Mouse (Mus musculus) lung, adult 18-20 months (tissue): ENCODE results near the gene Maml3.

Experiments
- DNase-seq, 2 experiments: peaks; one replicate each; pipeline ENCODE4 v3.0.0; 2022; ENCODE audit warnings: mixed read lengths in 2 of 2

Gene Maml3

DNA sequence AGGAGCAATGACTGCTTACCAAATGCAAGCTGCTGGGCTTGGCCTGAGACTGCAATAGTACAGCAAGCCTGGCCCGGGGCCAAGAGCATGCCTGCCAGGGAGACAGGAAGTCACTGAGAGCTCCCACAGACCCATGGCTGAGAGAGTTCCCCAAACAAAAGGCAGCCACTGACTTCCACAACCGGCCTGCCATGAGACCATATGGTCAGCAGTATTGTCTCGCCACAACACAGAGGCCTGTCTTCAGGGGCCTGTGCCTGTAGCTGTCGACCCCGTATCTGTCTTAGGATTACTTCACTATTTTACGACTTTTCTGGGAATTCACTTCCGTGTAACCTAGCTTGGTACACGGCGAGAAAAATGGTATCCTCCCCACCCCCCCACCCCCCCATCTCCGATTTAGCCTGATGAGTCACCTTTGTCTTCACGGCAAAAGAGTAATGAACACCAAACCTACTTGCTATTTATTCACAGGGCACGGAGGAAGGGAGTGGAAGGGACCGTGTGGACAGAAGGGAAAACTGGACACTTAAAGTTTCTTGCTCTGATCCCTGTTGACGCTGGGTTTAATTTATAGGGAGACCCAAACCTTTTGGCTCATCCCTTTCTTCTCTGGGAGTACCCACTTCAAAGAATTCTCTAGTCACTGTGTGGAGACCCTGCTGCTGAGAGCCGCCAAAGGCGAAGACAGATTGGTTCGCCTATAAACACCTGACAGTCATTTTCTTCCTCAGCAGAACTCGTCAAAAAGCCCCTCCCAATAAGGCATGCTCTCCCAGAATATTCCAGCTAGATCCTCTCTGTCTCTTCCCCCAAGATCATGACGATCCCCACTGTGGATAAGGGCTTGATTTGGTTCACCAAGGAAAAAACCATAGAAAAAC lies 16.2 kb downstream of the Maml3 start:
- DNase-seq: peak; percentile 93 to 96

DNA sequence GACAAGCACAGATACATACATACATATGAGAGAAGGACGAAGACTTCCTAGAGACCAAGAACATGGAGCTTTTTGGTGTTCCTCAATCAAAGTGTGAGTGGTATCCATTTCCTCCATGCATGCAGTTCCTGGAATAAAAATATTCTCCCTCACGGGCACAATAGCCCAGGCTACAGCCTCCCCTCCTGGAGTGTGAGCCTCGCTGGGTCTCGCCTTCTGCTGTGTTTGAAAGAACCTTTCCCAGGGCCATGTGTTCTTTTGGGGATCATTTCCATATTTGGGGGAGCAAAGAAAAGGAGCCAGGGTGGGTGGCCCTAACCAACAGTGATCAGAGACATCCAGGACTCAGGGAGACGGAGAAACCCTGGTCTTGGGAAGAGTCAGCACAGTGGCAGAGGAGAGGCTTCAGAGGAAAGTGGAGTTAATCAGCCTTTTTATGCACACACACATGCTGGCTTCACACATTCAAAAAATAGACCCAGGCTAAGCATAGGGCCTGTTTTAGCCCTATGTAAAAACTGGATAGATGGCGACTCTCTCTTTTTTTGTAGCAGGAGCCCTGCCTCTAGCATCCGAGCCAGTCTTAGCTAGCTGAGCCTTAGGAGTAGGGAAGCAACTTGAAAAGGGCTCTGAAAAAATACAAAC lies 17.1 kb downstream of the Maml3 start:
- DNase-seq: no peak

DNA sequence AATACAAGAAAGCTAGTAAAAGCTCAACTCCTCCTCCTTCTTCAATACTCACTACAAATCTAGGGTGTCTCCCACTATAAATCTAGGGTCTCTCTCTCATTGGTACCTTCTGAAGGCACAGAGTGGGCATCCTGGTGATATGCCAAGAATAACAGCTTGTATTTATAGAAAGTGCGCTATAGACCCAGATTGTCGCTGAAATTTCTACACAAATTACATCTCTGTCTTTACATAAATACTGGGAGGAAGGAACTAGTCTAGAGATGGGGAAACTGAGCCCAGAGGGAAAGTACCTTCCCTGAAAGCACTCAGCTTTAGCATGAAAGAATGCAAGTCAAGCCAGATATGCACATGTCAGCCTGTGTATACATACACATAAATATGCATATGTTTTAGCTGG lies 26.1 kb downstream of the Maml3 start:
- DNase-seq: no peak

DNA sequence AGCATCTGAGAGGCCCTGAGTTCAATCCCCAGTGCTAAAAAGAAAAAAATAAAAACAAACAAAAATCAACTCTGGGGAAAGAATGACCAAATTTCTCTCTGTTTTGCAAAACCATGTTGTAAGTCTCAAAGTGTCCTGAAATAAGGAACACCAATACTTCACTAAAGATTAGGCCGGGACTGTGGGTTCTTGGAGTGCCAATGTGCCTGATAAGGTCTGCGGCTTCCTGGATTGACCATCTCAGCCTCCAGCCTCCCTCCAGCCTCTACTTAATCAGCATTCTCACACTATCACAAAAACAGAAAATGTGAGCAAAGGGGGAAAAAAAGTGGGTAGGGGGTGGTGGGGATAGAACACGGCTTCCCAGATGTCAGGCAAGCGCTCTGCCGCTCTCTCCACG lies 30.9 kb downstream of the Maml3 start:
- DNase-seq: no peak

DNA sequence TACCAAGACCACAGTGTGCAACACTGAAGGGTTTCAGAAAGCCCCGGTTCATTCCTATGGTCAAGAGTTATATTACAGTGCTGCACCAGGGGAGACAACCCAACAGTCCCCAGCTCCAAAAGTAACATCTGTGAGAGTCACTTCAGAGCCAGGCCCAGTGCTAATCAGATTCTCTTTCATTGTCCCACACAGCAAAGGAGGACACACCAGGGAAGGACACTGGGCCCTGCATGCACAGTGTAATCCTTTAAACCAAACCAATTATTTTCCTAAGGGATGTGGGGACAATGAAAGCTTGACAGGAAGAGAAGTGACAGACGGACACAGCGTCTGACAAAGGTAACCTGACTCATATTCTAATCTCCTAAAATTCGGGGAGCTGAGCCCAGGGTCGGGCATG lies 32.9 kb downstream of the Maml3 start:
- no peak for DNase-seq

DNA sequence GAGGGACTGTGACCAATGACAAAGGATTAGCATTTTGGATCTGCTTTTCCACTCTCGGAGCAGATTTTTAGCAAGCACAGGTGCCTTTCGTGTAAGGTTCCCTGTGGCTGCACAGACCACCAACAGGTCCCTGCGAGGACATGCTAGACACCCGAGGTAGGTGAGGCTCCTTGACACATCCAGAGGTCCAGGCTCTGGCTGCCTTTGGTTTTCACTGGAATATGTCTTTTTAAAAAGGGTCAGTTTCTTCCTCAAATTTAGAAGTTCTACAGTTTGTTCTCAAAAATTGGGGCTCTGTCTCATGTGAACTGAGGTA lies 34.8 kb downstream of the Maml3 start:
- DNase-seq: no peak

DNA sequence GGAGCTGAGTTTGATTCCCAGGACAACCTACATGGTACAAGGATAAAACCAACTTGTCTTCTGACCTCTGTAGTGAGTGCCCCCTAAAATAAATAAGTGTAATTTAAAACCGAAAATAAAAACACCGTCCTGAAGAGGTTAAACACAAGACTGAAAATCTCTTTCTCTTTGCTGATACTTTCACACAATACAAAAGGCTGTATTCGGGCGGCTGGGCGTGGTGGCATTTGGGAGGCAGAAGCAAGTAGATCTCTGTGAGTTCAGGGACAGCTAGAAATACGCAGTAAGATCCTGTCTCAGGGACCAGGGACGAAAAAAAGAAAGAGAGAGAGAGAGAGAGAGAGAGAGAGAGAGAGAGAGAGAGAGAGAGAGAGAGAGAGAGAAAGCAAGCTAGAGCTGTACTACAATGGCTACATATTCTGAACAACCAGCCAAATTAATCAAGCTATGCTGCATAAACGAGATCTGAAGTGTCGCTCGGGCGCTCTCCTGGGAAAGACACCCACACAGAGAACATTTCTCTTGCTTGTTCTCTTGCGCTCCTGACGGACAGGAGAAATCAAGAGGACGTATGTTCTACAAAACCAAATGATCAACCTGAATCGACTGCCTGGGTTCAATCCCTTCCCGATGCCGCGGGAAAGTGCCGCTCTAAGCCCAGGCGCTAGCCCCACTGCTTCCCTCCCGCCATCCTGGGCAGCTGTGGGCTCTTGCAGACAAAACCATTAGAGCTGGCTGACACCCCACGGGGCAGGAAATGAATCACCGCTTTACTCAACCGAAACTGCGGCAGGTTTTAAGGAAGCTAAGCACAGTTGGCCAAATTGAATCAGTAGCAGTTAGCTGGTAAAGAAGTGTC lies 35.3 kb downstream of the Maml3 start:
- peak; percentile 80 to 84 for DNase-seq

DNA sequence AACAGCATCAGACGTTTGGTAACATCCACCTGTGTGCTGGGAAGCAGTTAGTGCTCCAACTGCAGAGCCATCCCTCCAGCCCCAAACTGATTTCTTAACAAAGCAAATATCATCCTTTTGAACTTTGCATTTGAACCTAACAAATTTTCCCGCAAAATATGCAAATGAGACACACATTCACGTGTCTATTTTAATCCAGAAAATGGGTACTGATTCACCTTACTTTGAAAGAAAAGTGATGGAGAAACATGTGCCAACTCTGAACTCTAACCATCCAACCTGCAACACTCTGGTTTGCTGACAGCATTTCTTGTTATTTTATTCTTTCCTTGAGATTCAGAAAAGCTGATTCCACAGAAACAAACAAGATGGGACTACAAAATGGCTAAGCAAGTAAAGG lies 36.0 kb downstream of the Maml3 start:
- DNase-seq: no peak

DNA sequence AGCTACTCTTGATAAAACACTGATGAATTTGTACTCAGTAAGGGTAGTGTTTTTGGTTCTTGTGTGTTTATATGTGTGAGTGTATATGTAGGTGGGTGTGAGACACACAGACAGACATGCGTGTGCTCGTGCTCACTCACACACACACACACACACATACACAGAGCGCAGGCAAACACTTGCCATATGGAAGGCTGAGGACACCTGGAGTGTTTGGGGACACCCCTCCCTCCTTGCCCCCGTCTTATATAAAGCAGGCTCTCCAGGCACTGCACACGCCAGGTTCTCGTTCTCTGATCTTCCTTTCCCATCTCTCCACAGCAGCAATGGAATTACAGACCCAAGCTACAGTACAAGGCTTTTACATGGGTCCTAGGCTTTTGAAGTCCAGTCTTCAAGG lies 37.7 kb downstream of the Maml3 start:
- no peak for DNase-seq

DNA sequence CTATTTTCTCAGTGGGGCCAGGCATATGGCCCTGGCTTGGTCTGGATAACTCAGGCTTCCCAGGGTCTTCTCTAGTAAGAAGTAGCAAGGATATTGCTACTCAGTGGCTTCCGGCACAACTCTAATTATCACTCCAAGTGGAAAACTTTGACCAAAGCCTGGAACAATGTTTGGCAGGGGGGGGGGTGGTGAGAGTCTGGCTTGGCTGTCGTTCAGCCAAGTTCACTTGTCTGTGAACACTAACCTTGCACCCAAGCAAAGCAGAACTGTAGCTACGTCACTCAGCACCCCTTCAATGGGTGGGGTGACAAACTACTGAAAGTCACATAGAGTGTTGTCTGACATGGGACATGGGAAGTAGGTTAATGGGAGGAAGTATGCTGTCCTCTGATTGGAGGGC lies 38.7 kb downstream of the Maml3 start:
- DNase-seq: no peak

DNA sequence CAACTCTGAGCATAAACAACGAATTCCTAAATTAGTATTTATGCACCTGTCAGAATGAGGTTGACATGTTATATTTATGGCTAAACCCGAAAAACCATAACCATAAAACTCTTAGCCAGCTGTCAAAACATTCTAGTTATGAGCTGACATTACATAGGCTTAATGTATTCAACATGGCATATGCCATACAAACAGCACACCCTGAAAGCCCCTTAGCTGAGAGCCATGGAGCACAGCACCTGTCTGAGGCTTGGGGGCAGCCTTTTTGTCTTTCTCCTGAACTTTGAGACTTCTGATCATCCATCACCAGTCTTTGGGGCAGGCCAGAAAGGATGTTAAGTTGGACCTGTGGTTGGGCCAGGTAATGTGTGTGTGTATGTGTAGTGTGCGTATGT lies 41.6 kb downstream of the Maml3 start:
- no peak for DNase-seq

DNA sequence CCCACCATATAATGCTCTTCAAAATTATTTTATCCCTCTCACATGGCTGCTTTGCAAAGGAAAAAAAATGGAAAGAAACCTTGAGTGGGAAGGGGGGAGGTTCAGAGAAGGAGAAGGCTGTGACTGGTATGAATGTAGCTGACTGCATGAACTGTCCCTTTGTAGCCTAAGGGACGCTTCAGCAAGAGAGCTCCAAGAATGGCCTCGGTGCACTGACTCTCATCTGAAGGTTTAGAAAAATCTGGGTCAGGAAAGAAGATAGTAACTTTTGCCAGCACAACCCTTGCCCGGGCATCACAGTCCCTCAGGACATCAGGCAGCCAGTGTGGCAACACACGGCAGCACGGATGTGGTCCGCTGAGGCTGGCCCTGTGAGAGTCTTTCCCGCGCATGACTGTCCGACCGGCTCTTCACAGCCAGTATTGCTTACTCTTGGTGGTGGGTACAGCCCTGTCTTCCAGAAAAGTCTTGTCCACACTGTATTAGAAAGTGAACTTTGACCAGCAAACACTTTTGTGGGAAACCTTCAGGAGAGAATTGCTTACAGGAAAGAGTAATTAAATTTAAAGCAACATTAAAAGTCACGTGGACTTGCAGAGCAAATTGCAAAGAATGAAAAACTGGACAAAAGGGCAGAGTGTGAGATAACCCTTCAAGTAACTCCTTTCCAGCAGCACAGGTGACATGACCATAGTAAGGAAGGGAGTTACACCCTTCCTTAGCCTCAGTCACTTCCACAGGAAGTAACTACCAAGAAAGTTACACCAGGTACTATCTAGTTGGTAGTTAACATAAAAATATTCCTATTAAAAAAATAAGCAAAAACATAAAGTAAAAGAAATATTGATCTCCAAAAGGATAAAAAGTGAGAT lies 42.3 kb downstream of the Maml3 start:
- no peak for DNase-seq

DNA sequence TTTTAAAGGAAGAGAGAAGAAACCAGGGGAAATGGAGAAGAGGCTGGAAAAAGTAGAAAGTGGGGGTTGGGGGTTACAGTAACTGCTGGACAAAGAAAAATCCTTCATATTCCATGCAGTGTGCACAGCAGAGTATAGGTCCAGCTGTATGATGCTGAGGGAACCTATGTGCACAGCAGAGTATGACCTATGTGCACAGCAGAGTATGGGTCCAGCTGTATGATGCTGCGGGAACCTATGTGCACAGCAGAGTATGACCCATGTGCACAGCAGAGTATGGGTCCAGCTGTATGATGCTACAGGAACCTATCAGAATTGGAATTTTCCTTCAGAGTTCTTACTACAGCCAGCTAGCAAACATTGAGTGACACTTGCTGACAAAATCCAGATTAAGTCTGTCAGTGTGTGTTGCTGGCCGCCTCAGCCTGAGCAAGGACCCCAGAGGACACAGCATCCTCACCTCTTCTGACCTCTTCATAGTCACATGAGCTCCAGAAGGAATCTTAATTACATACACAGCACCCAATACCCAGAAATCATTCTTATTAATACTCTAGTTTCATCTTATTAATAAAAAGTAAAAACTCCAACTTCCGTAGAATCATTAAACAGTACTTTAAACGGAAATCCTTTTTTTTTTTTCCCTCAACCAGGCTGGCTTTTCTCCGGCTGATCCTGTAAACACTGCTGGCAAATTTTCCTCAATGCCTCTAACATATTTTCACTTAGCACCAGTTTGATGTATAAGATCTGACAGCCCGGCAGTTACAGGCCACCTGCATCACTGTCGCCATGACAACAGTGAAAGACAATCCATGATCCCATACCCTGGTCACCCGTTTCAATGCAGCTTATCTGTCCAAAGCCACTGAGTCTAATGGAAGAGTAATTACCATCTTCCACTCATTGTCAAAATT lies 43.1 kb downstream of the Maml3 start:
- no peak for DNase-seq

DNA sequence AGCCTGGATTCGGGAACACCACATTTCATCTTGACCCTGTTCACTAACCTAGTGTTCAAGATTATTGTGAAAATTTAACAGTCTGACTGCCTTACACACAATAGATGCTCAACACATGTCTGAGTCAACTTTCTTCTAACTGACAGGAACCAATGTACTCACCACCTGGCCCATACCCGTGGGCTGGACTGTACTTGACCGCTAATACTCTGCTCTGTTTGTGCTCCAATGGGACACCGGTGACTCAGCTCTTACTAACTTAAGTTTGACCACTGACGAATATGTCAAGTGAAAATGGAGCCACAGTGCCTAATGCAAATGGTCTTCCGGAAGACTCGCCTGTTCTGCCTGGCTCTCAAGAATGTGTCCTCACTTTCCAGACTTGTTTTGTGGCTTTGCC lies 44.0 kb downstream of the Maml3 start:
- no peak for DNase-seq

DNA sequence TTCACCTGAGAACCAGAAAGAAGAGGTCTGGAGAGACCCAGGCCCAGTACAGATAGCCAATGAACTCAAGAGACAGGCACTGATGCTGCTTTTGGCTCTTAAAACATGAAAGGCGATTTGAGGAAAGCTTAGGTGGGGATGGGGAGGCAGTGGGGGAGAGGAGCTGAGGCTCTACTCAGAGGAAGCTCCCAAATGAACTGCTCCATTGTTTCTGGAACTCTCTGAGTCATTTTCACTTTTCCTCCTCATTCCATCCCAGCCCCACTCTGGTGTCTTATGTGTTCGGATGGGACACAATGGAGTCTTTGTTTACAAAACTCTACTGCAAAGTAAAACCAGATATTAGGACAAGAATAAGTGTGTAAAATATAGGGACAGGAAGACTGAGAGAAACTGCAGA lies 53.1 kb downstream of the Maml3 start:
- DNase-seq: no peak

DNA sequence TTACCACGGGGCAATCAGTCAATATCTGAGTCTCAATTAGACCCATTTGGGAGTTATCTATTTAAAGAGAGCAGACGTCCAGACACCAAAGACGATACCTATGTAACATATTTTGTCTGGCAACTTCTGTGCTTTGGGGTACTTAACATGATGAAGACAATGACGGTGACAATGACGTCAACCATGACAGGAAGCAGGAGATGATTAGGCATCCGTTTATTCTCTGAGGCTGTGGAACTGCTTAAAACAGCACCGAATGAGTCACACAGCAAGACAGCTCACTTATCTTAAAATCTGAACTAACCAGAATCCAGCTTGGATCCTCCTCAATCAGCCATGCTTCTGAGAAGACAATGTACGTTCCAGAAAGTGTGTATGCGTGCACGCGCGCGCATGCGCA lies 56.8 kb downstream of the Maml3 start:
- no peak for DNase-seq

DNA sequence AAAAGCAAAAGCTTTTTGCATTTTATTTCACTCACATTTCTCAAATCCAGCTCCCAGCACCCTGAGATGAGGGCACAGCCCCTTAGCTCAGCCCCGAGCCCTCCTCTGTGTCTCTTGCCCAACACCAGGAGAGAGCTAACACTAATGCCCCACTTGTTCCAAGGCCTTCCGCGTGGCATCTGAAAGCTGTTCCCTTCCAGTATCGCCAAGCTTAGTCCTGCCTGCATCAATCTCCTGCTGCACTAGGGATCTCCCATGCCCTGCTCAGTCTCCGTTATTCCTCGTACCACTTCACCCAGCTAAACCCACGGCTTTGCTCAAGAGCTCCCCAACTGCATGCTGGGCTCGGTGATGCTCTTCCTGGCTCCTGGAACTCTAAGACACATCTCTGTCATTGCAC lies 57.3 kb downstream of the Maml3 start:
- DNase-seq: no peak

DNA sequence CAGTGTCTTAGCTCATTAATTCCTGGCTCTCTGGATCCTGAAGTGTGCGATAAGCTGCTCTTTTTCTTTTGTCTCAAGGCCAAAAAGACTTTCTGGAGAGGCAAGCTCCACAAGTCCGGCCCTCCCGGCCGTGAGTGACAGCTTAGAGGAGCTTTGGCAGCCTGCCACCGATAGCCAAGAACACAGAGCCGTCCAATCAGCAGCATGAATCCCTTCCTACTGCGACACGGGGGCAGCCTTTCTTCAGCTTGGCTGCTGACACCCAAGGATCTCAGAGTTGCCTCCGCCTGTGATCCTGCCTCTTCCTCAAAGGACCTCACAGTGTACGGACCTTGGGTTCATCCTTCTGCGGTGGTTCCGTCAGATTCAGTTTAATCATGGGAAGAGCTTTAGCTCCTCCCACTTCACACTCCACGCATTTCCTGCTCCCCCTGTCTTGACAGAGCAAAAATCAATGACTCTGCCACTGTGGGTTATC lies 57.9 kb downstream of the Maml3 start:
- peak; percentile 98 for DNase-seq

DNA sequence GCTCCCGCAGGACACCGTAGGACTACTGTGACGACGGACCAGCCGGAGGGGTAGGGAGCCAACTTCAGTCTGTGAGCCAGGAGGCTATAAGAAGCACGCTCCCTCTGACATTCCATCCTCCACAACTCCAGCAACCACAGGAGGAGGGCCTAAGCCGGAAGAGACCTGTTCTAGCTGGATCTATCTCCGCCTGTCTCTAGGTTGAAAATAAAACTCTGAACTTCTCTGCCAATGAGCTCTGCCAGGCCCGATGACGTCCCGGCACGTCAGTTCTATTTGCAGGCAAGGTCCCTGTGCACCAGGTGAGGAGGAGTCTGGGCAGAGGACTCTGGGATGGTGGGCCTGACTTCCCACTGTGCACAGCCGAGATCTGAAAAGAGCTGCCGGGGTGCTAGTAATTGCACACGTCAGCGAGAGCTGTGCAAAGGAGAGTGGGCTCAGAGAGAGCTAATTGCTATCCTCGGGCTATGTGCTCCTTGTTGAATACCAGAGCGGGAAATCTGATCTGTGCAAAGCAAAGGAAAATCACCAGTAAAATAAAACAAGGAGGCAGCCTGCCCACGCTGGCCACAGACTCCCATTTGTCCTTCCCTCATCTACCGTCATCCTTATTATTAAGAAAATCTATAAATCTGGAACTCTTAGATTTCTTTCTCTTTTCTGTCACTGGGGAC lies 58.7 kb downstream of the Maml3 start:
- DNase-seq: peak; percentile 81 to 86

DNA sequence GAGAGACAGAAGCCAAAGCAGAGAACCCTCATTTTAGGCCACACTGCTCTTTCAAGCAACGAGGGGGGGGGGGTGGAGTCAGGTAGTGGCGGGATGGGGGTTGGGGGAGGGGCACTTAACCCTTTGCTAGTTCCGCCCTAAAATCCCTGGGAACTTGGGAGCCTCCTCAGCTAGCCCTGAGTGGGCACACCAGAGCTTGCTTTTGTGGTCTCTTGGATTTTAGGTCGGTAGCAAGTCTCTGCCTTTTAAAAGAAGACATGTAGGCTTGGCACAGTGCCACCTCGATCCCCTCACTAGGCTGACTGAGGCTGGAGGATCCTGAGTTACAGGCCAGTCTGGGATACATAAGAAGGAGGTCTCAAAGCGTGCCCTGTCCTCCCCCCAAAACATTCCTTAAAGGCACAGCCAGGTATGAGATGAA lies 59.6 kb downstream of the Maml3 start:
- DNase-seq: no peak

DNA sequence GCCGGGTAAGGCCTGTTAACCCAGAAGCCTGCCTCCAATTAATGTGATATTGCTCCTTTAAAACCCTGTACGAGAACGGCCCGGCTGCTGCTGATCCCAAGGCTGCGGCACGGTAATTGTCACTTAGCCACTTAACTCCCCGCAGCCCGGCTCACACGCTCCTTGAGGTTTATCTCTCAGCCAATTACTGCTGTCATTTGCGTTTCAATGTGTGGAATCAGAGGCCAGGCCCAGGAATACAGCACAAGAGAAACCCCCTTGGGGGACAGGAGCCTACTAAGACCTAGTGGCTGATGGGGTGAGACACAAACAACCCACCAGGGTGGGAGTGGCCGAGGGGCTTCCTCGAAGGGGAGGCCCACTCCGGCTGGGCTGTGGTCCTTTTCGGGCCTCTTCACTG lies 60.2 kb downstream of the Maml3 start:
- no peak for DNase-seq
